Mouse (Mus musculus): ENCODE results near the gene Myo1e.
"Not testable (repeated sequence)": the region's sequence is repeated elsewhere in the genome, so short reads cannot be mapped to it uniquely, and the experiment has no call there.

Myo1e gene

DNA sequence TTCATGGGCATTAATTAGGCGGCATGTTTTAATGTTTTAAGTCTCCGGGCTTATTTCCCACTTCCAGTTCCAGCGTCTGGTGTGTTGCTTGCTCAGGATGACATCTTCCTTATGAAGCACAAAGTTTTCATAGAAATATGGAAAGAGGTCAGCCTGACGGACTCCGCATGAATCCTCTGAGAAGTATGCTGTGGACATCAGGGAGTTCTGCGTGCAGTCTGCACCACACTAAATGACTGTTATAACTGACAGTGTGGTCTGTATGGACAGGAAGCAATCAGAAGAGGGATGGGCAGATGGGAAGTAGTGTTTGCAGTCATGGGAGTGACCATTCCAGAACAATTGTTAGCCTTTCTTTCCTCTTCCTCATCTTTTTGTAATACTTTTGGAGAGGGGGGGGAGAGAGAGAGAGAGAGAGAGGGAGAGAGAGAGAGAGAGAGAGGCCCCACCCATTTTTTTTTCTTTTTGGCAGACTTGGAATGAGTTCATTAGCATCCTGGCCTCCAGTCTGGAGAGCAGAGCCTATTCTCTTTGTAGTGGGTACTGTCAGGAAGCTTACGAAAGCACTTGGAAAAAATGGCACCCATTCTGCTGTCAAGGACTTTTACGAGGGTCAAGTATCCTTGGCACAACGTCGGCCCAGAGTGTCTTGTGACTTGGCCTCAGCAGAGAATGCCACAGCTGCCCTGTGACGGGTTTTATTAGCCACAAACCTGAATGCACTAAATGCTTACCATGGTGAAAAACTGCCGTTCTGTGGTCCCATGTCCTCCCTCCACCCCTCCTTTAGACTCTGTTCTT lies 42.9 kb downstream of the Myo1e start:
- no peak for DNase-seq (ENCODE audit: low read depth, low spot score)

DNA sequence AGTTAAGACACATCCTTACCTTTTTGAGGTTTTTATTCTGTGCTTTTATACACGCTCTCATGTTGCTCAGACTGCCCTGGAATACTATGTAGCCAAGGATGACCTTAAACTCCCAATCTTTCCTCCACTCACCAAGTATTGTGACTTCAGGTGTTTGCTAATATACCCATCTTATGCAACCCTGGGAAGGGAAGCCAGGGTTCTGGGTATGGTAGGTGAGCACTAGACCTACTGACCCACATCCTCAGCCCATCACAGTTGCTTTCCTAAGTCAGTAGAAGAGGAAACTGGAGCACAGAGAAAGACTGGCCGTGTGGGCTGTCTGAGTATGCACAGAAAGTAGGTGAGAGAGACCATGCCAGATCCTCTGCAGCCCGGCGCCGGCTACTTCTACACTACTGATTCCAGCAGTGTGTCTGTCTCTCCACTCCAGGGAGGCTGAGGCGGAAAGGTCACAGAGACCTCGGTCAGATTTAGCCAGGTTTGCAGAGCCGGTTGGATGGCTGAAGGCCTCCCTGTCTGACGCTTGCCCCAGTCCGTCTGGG lies 44.4 kb downstream of the Myo1e start:
- DNase-seq (ENCODE audit: low read depth, low spot score), result no peak

DNA sequence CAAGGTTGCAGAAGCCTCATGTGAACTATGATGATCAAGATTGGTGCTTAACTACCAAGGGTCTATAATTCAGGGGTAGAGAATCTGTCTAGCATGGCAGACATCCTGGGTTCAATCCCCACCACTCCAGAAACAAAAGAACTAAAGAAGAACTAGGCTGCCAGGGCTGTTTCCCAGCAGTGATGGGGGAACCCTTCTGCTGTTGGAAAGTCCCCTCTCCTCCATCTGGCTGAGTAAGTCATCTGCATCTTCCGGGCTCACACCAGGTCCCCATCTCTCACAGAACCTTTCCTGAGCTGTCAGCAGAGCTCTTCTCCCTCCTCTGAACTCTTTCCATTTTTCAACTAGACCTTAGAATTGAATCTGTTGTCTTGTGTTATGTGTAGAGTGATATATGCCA lies 45.9 kb downstream of the Myo1e start:
- peak; percentile 65 for DNase-seq (ENCODE audit: low read depth, low spot score)

DNA sequence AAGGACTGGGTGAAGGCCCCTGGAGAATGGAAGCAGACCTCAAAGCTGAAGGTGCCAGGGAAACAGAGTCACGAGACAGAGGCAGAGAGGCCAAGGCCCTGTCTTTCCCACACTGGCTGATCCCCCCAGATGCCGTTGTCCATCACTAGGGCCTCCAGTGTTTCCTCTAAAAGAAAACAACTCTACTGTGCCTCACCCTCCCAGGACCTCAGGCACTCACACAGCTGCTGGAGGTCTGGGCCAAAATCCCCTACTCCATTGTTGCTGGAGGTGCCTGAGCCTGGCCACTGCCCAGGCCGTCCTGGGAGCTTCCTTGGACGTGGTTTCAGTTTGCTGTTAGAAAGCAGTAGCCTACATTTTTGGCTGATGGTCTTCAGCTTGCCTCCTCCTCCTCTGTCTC lies 47.9 kb downstream of the Myo1e start:
- no peak for DNase-seq (ENCODE audit: low read depth, low spot score)

DNA sequence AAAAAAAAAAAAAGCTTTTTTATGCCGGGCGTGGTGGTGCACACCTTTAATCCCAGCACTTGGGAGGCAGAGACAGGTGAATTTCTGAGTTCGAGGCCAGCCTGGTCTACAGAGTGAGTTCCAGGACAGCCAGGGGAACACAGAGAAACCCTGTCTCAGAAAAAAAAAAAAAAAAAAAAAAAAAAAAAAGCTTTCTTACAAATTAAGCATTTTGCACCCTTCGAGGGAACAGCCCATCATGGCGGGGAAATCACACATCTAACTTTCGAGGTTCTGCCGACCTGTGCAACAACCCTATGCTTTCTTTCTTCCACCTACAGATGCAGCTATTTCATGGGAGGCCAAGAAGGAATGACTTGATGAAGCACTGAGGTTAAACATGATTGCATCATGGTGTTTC lies 48.9 kb downstream of the Myo1e start:
- not testable (repeated sequence) for DNase-seq (ENCODE audit: low read depth, low spot score)

DNA sequence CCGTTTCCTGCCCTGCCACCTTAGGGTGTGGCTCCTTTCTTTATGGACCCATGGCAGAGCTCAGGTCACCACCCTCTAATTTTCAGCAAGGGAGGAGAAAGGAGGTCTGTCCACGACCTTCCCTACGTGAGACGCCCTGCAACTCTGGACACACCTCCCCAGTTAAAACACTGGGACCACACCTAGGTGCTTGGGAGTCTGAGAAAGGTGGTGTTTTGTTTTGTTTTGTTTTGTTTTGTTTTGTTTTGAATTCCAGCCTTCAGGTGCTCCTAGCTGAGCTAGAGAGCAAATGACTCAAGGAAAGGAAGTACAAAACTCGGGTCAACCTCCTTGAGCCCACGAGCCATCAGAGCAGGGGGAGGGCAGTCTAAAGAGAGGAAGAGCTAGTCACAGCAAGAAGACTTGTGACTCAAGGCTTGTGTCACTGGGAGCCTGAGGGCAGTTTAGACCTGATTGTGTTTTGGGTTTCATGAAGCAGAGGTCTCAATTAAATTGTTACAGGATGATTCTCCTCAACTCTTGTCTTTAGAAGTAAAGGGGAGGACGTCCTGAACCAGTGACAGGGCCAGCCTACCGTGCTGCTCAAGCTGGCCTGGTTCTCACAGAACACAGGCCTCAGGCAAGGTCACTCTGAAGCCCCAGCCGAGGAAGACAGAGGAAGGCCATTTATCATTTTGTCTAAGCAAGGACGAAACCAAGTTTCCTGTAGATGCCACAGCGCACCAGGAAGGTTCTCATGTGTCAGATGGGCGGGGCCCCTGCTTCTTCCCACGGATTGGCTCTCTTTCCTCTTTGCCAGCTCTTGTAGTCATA lies 50.3 kb downstream of the Myo1e start:
- DNase-seq (ENCODE audit: low read depth, low spot score), result peak; percentile 70

DNA sequence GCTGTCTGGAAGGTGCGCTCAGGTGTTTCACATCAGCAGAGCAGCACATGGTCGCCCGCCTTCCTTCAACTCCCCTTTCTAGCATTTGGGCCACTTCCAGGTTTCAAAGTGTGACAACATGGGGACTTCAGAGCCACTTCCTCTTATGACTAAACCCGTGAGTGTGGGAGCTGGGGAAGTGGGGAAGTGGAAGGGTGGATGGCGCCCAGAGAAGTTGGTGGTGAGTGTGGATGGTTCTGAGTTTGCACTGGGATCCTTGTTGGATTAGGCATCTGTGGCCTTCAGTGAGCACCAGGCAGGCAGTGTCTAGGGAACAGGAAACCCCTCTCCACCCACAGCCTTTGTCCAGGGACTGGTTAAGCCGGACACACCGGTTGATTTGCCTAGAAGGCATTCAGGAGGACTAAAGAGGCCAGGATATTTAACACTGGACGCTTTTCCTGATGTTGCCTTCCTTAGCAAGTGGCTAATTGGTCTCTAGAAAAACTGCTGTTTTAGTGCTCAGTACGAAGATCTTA lies 53.2 kb downstream of the Myo1e start:
- no peak for DNase-seq (ENCODE audit: low read depth, low spot score)

DNA sequence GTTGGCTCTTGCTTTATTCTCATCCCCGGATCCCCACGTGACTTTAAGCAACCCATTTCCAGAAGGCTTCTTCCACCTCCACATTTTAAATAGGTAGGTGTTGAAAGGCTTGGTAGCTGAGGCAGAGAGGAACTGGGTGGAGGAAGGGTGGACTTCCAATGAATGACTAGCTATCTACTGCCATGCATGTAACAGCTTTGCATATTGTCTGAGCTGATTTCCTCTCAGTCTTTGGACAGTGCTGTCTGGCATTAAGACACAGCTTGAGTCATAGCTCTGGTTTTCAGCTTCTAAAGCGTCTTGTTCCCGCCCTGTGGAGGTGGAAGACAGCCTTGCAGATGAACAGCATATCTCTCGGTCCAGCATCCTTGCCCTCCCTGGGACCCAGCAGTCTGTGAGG lies 54.5 kb downstream of the Myo1e start:
- no peak for DNase-seq (ENCODE audit: low read depth, low spot score)

DNA sequence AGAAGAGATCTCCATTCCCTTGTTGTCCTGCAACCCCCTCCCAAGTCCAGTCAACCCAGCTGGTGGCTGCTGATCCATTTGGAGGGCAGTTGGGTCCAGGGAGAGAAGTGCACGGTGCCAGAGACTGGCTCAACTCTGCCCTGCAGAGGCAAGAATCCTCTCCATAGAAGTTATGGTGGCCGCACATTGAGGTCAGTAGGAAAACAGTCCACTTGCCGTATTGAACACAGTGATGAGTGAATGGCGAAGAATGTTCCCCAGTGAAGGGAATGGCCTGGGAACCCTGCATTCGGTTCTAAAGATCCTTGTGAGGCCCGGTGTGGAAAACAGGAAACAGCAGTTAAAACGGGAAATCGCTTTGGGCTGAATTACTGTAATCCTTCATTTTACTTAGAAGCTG lies 56.0 kb downstream of the Myo1e start:
- DNase-seq (ENCODE audit: low read depth, low spot score), result no peak

DNA sequence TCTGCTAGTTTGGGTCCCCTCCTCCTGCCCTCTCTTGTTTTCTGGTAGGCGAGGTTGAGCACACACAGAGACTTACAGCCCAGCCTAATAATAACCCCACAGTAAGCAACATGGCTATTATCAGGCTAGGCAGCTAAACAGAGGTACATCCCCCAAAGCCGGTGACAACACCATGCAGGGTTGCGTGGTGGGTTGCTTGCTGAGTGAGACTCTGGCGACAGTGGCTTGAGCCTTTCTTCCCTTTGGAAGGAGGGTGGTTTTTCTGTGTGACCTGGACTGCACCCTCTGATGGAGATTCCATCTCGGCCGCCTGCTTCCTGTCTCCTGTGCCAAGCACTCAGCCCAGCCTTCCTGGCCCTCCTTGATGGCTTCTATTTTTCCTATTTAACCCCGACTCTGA lies 56.6 kb downstream of the Myo1e start:
- DNase-seq (ENCODE audit: low read depth, low spot score), result no peak

DNA sequence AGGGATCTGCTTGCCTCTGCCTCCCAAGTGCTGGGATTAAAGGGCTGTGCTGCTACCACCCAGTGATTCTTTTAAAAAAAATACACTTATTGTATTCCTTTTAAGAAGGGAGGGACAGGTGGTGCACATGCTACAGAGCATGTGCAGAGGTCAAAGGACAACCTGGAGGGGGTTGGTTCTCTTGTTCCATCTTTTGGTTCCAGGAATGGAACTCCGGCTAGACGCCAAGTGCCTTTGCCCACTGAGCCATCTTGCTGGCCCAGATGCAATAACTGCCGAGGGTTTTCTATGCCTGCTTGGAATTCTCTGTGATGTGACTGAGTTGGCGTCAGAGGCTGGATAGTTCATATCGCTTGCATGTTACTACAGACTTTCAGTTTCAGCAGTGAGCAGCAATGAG lies 58.4 kb downstream of the Myo1e start:
- DNase-seq (ENCODE audit: low read depth, low spot score), result no peak

DNA sequence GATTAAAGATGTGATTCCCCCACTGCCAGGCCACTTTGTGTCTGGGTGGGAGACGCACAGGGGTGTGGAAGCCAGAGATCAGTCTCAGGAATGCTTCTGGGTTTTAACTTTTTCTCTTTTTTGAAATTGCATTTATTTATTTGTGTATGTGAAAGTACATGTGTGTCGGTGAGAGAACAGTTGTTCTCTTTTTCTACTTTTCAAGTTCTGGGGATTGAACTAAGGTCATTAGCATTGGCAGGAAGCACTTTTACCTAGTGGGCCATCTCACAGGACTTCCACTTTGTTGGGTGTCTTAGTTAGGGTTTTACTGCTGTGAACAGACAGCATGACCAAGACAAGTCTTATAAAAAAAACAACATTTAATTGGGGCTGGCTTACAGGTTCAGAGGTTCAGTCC lies 59.0 kb downstream of the Myo1e start:
- no peak for DNase-seq (ENCODE audit: low read depth, low spot score)

DNA sequence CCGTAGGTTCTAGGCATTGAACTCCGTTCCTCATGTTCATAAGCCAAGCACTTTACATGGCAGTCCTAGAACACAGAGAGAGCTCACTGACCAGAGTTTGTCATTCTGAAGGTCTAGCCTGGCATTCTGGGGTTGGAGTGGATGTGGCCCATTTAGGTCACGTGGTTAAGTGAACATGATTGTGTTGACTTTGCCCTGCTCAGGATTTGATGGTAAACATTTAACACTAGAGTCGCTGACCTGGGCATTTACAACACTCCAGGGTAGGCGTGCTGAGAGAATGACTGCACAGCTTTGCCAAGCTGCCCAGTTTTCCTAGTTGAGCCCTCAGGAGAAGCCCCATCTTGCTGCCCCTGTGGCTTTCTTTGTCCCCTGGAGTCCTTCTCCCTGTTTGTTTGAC lies 60.0 kb downstream of the Myo1e start:
- DNase-seq (ENCODE audit: low read depth, low spot score), result no peak

DNA sequence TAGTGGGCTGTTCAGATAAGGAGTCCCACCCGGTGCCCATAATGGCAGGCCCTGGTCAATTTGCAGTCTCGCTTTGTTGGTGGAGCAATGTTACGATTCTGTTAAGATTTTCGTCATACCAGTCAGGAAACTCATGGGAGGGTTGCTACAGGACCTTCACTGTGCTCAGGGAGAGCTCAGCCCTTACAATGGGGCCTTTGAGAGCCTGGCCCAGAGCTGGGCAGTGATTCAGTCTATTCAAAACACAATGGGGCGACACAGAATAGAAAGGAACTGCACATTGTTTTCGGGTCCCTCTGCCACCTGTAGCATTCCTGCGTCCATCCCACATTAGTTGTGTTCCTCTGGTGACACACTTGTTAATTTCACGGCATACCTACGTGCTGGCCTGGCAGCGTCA lies 62.2 kb downstream of the Myo1e start:
- DNase-seq (ENCODE audit: low read depth, low spot score), result no peak

DNA sequence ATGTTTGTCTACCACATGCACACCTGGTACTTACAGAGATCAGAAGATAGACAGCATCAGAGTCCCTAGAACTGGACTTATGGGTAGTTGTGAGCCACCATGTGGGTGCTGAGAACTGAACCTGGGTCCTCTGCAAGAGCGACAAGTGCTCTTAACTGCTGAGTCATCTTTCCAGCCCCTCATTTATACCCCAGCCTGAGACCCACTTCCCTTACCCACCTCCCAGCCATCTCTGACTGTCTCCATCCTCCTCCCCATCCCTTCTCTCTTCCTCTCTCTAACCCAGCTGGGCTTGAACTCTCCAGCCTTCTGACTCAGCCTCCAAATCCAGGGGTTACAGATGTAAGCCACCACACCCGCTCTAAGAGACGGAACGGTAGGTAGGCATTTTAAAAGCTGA lies 63.3 kb downstream of the Myo1e start:
- no peak for DNase-seq (ENCODE audit: low read depth, low spot score)

DNA sequence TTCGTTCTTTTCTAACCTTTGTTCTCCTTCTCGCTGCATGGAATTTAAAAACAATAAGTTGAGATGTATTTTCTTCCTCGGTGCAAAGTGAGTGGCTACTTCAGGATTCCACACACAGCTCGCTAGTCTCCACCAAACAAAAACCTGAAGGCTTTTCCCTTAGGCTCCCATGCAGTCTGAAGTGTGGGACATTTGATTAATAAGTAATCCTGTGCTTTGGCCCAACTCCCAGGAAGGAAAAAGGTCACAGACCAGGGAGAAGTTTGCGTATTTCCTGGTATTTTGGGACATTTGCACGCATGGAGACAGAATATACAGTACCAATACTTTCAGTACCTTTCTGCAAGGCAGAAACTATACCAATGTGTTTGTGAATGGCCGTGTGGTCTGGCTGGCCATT lies 64.0 kb downstream of the Myo1e start:
- no peak for DNase-seq (ENCODE audit: low read depth, low spot score)

DNA sequence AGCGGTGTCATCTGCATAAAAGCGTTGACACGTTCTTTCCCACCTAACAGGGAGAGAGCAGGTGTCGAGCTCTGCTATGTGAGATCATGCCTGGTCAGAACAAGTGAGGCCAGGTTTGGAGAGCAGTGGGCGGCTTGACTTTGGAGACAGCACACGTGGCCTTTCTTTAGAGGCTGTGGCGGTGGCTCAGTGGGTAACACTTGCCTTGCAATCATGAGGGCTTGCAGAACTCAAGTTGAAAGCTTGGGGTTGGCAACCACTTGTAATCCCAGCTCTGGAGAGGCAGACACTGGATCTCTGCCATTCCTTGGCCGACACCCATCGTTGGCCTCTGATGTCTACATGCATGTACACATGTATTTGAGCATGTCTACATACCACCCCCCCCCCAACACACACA lies 64.5 kb downstream of the Myo1e start:
- no peak for DNase-seq (ENCODE audit: low read depth, low spot score)

DNA sequence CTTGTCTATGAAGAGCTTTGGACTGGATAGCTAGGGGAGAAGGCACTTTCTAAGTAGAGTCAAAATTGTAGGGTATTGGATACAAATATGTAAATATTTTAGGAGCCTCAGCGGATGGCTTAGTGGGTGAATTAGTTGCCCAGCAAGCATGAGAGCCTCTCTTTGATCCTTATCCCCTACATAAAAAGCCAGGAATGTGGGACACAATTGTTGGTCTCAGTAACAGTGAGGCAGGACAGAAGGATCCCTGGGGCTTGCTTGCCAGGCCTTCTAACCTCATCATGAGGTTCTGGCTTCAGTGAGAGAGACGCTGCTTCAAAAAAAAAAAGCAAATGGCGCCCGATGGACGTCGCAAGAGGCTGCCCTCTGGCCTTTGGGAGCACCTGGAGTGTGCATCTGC lies 66.9 kb downstream of the Myo1e start:
- DNase-seq (ENCODE audit: low read depth, low spot score), result no peak

DNA sequence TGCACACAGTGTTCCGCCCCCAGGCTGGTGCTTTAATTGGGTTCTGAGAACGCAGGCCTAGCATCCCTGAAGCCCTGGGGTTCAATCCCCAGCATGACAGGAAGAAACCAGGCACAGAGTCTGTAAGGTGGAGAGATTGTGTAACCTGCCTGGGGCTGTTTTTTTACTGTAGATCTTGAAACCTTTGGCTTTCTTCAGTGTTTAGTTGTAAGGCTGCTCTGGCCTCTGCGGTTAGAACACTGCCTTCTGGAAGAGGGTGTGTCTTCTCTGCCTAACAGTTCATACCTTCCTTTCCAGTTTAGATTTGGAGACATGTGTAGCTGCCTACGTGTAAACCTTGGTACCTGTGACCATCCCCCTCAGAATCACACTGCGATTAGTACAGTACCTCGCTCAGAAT lies 67.3 kb downstream of the Myo1e start:
- DNase-seq (ENCODE audit: low read depth, low spot score), result no peak

DNA sequence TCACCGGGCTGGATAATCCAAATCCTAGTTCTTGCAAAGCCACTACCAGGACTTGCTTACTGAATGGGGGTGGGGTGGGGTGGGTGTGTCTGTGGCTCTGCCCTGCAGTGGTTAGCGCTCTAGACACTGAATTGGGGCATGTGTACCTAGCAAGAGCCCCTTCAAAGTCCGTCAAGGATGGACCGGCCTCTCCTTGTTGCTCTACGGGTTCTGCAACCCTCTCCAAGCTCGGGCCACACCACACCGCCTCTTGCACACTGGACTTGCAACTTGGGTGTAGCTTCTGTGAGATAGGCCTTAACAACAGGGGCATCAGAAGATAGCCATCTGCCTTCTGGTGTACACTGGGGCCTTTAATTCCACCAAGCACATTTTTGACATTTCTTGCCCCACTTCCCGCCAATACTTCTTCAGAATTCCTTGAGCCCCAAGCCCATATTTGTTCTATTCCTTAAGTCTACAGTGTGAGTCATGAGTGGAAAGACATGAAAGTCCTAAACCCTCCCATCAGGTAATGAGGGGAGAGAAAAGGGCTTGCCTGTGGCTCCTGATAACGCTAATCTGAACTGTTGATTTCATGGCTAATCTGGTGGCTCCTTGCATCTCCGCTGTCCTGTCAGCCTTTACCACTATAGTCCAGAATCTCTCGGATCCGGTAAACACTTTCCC lies 67.9 kb downstream of the Myo1e start:
- no peak for DNase-seq (ENCODE audit: low read depth, low spot score)

DNA sequence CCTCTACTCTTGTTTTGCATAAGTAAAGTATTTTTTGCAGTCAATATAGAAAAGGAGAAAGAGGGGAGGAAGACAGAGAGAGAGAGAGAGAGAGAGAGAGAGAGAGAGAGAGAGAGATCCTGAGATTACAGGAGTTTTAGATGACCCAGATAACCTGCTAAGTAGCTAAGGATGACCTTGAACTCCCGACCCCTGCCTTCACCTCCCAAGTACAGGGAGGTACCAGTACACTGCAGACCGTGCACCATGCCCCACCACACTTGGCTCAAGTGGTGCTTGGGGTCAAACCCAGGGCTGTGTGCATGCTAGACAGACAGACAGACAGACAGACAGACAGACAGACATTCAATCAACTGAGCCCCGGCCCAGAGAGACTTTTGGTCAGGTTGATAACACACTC lies 69.9 kb downstream of the Myo1e start:
- no peak for DNase-seq (ENCODE audit: low read depth, low spot score)

DNA sequence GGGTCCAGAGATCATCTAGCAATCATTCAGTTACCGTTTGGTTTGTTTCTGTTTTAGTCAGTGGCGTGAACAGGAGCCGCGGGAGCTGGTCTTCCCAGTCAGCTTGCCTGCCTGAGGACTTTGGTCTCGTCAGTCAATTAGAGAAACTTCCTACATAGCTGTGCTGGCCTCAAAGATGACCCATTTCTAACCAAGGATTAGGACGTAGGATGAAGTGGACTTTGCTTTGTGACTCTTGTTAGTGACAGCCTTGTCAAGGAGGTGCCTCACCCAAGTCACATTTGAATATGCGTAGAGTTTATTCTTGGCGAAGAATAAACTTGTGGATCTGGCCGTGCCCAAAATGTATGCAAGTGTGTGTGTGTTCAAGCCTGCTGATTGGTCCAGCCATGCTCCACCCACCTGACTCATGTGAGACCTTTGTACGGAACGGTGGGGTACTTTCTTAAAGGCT lies 70.4 kb downstream of the Myo1e start:
- DNase-seq (ENCODE audit: low read depth, low spot score), result no peak

All from CD4-positive, CD25-positive, alpha-beta regulatory T cell, adult 2 months (primary cell).